Mouse (Mus musculus) olfactory bulb, adult 2 months (tissue): ENCODE data around the gene Astn1.

Experiments
- CTCF ChIP-seq: fragments of 200-500 bp; IDR thresholded peaks from 2 replicates; pipeline ENCODE4 v1.5.1; 2012; ENCODE audit warnings: low read depth, mild to moderate bottlenecking, low read length, moderate library complexity; ENCODE audit not compliant: insufficient read depth
- POLR2A ChIP-seq: fragments of 200-500 bp; IDR thresholded peaks from 2 replicates; pipeline ENCODE4 v1.6.1; 2012; ENCODE audit warnings: mild to moderate bottlenecking, low read depth, low read length, moderate library complexity; ENCODE audit not compliant: insufficient read depth

DNA sequence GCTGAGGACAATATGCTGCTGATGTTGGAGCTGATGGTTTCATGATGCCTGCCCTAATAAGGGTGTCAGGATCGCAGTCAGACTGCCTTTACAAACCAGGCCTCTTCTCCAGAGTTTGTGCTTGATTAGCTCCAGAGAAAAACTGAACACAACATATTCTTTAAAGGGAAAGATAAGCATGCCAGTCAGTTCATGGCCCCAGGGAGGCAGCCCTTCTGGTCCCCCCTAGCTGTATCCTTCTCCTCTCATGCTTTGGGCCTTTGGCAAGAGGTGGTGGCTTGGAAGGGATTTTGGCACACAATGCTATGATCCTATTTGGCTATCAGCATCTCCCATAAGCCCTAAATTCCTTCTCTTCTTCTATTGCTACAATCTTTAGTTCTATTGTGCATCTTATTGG lies 128.1 kb downstream of the Astn1 start:
- TF ChIP-seq CTCF, result no peak
- no peak for TF ChIP-seq POLR2A
